Mouse (Mus musculus): ENCODE results near the gene Dok7. TPM values are rescaled to one million over a fixed set of nuclear protein-coding genes. Genes with fewer than 3 reads are reported as not detected.

The Dok7 gene
- polyA plus RNA-seq, 1 experiment from 2014 or later = 0.89 TPM

DNA sequence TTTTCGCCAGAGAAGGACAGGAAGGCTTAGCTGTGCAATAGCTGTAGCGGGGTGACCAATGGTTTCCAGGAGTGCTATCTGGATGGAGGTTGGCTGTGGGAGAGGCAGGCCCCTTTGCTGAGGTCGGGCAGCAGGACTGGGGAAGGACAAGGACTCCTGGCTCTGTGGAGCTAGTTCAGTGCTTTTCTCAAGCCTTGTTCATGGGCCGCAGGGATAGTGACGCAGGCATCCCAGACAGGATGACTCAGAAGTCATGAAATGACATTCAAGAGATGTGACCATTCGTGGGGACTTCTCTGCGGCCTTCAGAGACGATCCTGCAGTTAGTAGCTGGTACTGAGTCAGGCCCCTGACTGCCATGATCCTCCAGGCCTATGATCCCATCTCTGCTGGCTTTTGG is 13.7 kb downstream of the Dok7 start:
- DNase-seq (ENCODE audit: low spot score) (no peak), ATAC-seq (replicated peaks; ENCODE audit: low FRiP score, low read depth) (no peak)
- 85% methylated on average over 8 of the region's 8 CpGs for WGBS
- H3K36me3 ChIP-seq (ENCODE audit: insufficient read depth, low read length) = no peaks in the 10 kb centered on the region
- H3K9ac ChIP-seq (ENCODE audit: low read depth, low read length) = no peak overlapping the region
- H3K4me1 ChIP-seq (replicated peaks; ENCODE audit: insufficient read depth, low read length) = no peaks in the 10 kb centered on the region
- H3K9me3 ChIP-seq (replicated peaks; ENCODE audit: low read length) = no peaks in the 10 kb centered on the region
- H3K4me3 ChIP-seq (replicated peaks; ENCODE audit: low read depth, low read length) = no peak overlapping the region
- H3K27me3 ChIP-seq (ENCODE audit: insufficient read depth, low read length) = no peaks in the 10 kb centered on the region
- no peak for TF ChIP-seq CTCF (IDR thresholded peaks at IDR 0.05; ENCODE audit: low read depth)
- H3K27ac ChIP-seq = no peak overlapping the region
- H3K4me2 ChIP-seq (ENCODE audit: low read length) = no peak overlapping the region

DNA sequence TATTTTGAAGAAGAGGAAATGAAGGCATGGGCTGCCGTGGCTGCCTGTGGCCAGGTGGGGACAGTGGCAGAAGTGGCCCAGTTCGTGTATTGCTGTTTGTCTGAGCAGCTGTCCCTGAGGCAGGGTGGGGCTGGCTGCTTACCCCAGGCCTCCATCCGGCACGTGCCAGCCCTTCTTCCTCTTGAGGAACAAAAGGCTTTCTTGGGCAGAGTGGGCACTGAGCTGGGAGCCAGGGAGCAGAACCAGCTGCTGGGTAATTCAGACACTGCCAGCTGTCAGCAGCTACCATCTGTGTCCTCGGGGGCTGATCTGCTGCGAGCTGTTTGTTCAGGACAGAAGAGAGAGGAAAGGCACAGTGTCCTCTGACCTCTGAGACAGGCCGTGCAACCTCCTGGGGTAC is 14.4 kb downstream of the Dok7 start:
- Histone ChIP-seq H3K9ac (ENCODE audit: low read depth, low read length) (no peak overlapping the region), H3K9me3 (replicated peaks; ENCODE audit: low read length) (no peaks in the 10 kb centered on the region), H3K27me3 (ENCODE audit: insufficient read depth, low read length) (no peaks in the 10 kb centered on the region), H3K4me3 (replicated peaks; ENCODE audit: low read depth, low read length) (no peak overlapping the region), H3K4me2 (ENCODE audit: low read length) (no peak overlapping the region), H3K27ac (no peak overlapping the region), H3K36me3 (ENCODE audit: insufficient read depth, low read length) (no peaks in the 10 kb centered on the region), H3K4me1 (replicated peaks; ENCODE audit: insufficient read depth, low read length) (no peaks in the 10 kb centered on the region)
- 49% methylated on average over 7 of the region's 7 CpGs for WGBS
- no peak for DNase-seq (ENCODE audit: low spot score)
- no peak for TF ChIP-seq CTCF (IDR thresholded peaks at IDR 0.05; ENCODE audit: low read depth)
- ATAC-seq (replicated peaks; ENCODE audit: low FRiP score, low read depth) = no peak

GRCm38 (mm10) chr5:35071855-35072254 is 15.3 kb downstream of the Dok7 start:
- ATAC-seq (replicated peaks; ENCODE audit: low FRiP score, low read depth) (no peak), DNase-seq (ENCODE audit: low spot score) (no peak)
- H3K4me3 ChIP-seq (replicated peaks; ENCODE audit: low read depth, low read length) = no peak overlapping the region
- H3K27me3 ChIP-seq (ENCODE audit: insufficient read depth, low read length) = no peaks in the 10 kb centered on the region
- H3K27ac ChIP-seq = no peak overlapping the region
- no peaks in the 10 kb centered on the region for H3K36me3 ChIP-seq (ENCODE audit: insufficient read depth, low read length)
- WGBS = 97% methylated on average over 6 of the region's 6 CpGs
- no peak for TF ChIP-seq CTCF (IDR thresholded peaks at IDR 0.05; ENCODE audit: low read depth)
- H3K4me2 ChIP-seq (ENCODE audit: low read length) = no peak overlapping the region
- no peaks in the 10 kb centered on the region for H3K4me1 ChIP-seq (replicated peaks; ENCODE audit: insufficient read depth, low read length)
- H3K9me3 ChIP-seq (replicated peaks; ENCODE audit: low read length) = no peaks in the 10 kb centered on the region
- no peak overlapping the region for H3K9ac ChIP-seq (ENCODE audit: low read depth, low read length)

GRCm38 (mm10) chr5:35073235-35073634 is 16.7 kb downstream of the Dok7 start:
- 75% methylated on average over 11 of the region's 11 CpGs for WGBS
- Histone ChIP-seq H3K36me3 (ENCODE audit: insufficient read depth, low read length) (no peaks in the 10 kb centered on the region), H3K27ac (no peak overlapping the region), H3K9me3 (replicated peaks; ENCODE audit: low read length) (no peaks in the 10 kb centered on the region), H3K9ac (ENCODE audit: low read depth, low read length) (no peak overlapping the region), H3K4me3 (replicated peaks; ENCODE audit: low read depth, low read length) (no peak overlapping the region), H3K4me1 (replicated peaks; ENCODE audit: insufficient read depth, low read length) (no peaks in the 10 kb centered on the region), H3K27me3 (ENCODE audit: insufficient read depth, low read length) (no peaks in the 10 kb centered on the region), H3K4me2 (ENCODE audit: low read length) (no peak overlapping the region)
- DNase-seq (ENCODE audit: low spot score) (no peak), ATAC-seq (replicated peaks; ENCODE audit: low FRiP score, low read depth) (no peak)
- no peak for TF ChIP-seq CTCF (IDR thresholded peaks at IDR 0.05; ENCODE audit: low read depth)

- Histone ChIP-seq H3K27ac (no peak overlapping the region), H3K4me3 (replicated peaks; ENCODE audit: low read depth, low read length) (no peak overlapping the region), H3K27me3 (ENCODE audit: insufficient read depth, low read length) (no peaks in the 10 kb centered on the region), H3K4me2 (ENCODE audit: low read length) (no peak overlapping the region), H3K4me1 (replicated peaks; ENCODE audit: insufficient read depth, low read length) (no peaks in the 10 kb centered on the region), H3K9ac (ENCODE audit: low read depth, low read length) (no peak overlapping the region), H3K9me3 (replicated peaks; ENCODE audit: low read length) (no peaks in the 10 kb centered on the region), H3K36me3 (ENCODE audit: insufficient read depth, low read length) (no peaks in the 10 kb centered on the region)
- TF ChIP-seq CTCF (IDR thresholded peaks at IDR 0.05; ENCODE audit: low read depth) = no peak
- WGBS = 69% methylated on average over 9 of the region's 9 CpGs
- ATAC-seq (replicated peaks; ENCODE audit: low FRiP score, low read depth) = 0 out of 2 replicates have a peak, but pooled peaks have one; percentile 29
- no peak for DNase-seq (ENCODE audit: low spot score)
These were observed 17.4 kb downstream of the Dok7 start for GRCm38 (mm10) chr5:35073992-35074391.

DNA sequence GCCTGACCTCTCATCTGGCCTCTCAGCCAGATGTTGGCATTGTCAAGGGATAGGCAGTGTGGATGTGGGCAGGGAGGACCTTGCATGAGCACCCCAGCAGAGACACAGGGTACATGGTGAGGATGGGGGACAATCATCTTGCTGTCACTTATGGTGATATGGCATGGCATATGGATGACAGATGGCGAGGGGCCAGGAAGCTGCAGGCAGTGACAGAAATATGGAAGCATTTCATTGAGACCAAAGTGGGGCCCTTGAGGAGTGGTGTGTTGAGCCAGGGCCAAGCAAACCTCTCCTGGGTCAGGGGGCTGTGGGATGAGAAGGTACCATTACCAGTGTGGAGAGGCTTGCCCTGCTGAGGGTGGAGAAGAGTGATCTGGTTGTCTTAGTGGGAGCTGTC is 19.8 kb downstream of the Dok7 start:
- no peaks in the 10 kb centered on the region for H3K27me3 ChIP-seq (ENCODE audit: insufficient read depth, low read length)
- no peak for TF ChIP-seq CTCF (IDR thresholded peaks at IDR 0.05; ENCODE audit: low read depth)
- H3K27ac ChIP-seq = no peak overlapping the region
- 95% methylated on average over 1 of the region's 1 CpGs for WGBS
- H3K4me3 ChIP-seq (replicated peaks; ENCODE audit: low read depth, low read length) = no peak overlapping the region
- DNase-seq (ENCODE audit: low spot score) (no peak), ATAC-seq (replicated peaks; ENCODE audit: low FRiP score, low read depth) (no peak)
- H3K9me3 ChIP-seq (replicated peaks; ENCODE audit: low read length) = no peaks in the 10 kb centered on the region
- H3K9ac ChIP-seq (ENCODE audit: low read depth, low read length) = no peak overlapping the region
- H3K4me2 ChIP-seq (ENCODE audit: low read length) = no peak overlapping the region
- H3K4me1 ChIP-seq (replicated peaks; ENCODE audit: insufficient read depth, low read length) = no peaks in the 10 kb centered on the region
- H3K36me3 ChIP-seq (ENCODE audit: insufficient read depth, low read length) = no peaks in the 10 kb centered on the region

GRCm38 (mm10) chr5:35079101-35079500 is 22.5 kb downstream of the Dok7 start:
- TF ChIP-seq CTCF (IDR thresholded peaks at IDR 0.05; ENCODE audit: low read depth) = no peak
- DNase-seq (ENCODE audit: low spot score) = no peak
- WGBS = 49% methylated on average over 18 of the region's 18 CpGs
- Histone ChIP-seq H3K9ac (ENCODE audit: low read depth, low read length) (no peak overlapping the region), H3K4me1 (replicated peaks; ENCODE audit: insufficient read depth, low read length) (no peaks in the 10 kb centered on the region), H3K4me3 (replicated peaks; ENCODE audit: low read depth, low read length) (no peak overlapping the region), H3K36me3 (ENCODE audit: insufficient read depth, low read length) (no peaks in the 10 kb centered on the region), H3K9me3 (replicated peaks; ENCODE audit: low read length) (no peaks in the 10 kb centered on the region), H3K27ac (no peak overlapping the region), H3K27me3 (ENCODE audit: insufficient read depth, low read length) (no peaks in the 10 kb centered on the region), H3K4me2 (ENCODE audit: low read length) (no peak overlapping the region)
- ATAC-seq (replicated peaks; ENCODE audit: low FRiP score, low read depth) = no peak
